Mouse (Mus musculus) MEL (cell line): Measurements from ENCODE around the gene Sez6l.

Experiments used
- EP300 ChIP-seq, 2 experiments: IDR thresholded peaks; 2 replicates each; pipeline ENCODE4 v1.6.1; 2011; ENCODE audit warnings: improper control_type of control experiment in 2 of 2, low read length in 2 of 2, low read depth in 1 of 2, mild to moderate bottlenecking in 1 of 2
- GATA1 ChIP-seq: IDR thresholded peaks from 2 replicates; pipeline ENCODE4 v1.6.1; 2011; ENCODE audit warnings: low read depth, low read length, improper control_type of control experiment
- MEF2A ChIP-seq: IDR thresholded peaks from 2 replicates; pipeline ENCODE4 v1.6.1; 2014; ENCODE audit warnings: low read depth, mild to moderate bottlenecking, inconsistent platforms, low read length, improper control_type of control experiment; ENCODE audit not compliant: poor library complexity, insufficient replicate concordance, severe bottlenecking; ENCODE audit errors: extremely low read depth
- POLR2A ChIP-seq, 2 experiments: IDR thresholded peaks; 2 replicates each; pipeline ENCODE4 v1.6.1; 2011 to 2012; ENCODE audit warnings: low read length in 2 of 2, mild to moderate bottlenecking in 2 of 2, control low read depth in 1 of 2, improper control_type of control experiment in 1 of 2, low read depth in 1 of 2, moderate library complexity in 1 of 2; ENCODE audit not compliant: control insufficient read depth in 1 of 2, insufficient read depth in 1 of 2, poor library complexity in 1 of 2
- POLR2AphosphoS5 ChIP-seq: IDR thresholded peaks from 2 replicates; pipeline ENCODE4 v1.6.1; 2012; ENCODE audit warnings: low read depth, borderline replicate concordance, mild to moderate bottlenecking, inconsistent platforms, low read length, moderate library complexity, mixed read lengths
- RAD21 ChIP-seq: IDR thresholded peaks from 2 replicates; pipeline ENCODE4 v1.6.1; 2011; ENCODE audit warnings: mild to moderate bottlenecking, low read depth, low read length, improper control_type of control experiment
- RCOR1 ChIP-seq: IDR thresholded peaks from 2 replicates; pipeline ENCODE4 v1.6.1; 2012; ENCODE audit warnings: low read depth, mild to moderate bottlenecking, inconsistent platforms, low read length, improper control_type of control experiment
- TCF12 ChIP-seq: IDR thresholded peaks from 2 replicates; pipeline ENCODE4 v1.6.1; 2014; ENCODE audit warnings: low read depth, mild to moderate bottlenecking, inconsistent platforms, low read length, improper control_type of control experiment, moderate library complexity
- USF1 ChIP-seq: IDR thresholded peaks from 2 replicates; pipeline ENCODE4 v1.6.1; 2014; ENCODE audit warnings: low read depth, mild to moderate bottlenecking, inconsistent platforms, low read length, improper control_type of control experiment, moderate library complexity

- TF ChIP-seq RAD21, result no peak
- TF ChIP-seq EP300 (IDR thresholded peaks at IDR 0.05; ENCODE audit: low read depth in 1 of 2, low read length in 2 of 2), result no peak
- no peak for TF ChIP-seq MEF2A
- no peak for TF ChIP-seq RCOR1
- no peak for TF ChIP-seq USF1
- no peak for TF ChIP-seq POLR2A (IDR thresholded peaks at IDR 0.05; ENCODE audit: control insufficient read depth in 1 of 2, insufficient read depth in 1 of 2, low read depth in 1 of 2, low read length in 2 of 2, poor library complexity in 1 of 2)
- TF ChIP-seq POLR2AphosphoS5, result no peak
- TF ChIP-seq TCF12, result no peak
- TF ChIP-seq GATA1, result no peak
Measured at GRCm38 (mm10) chr5:112532894-112533293, 44.1 kb downstream of the Sez6l start.
